Mouse (Mus musculus) cerebellum, adult 9-11 months (tissue): ENCODE measurements at regions not wholly inside any gene's neighbourhood (a gene's known extent, or its start where the extent isn't known, plus 50 kb on each side); places are given as distances from the start of the nearest gene placed in this dataset.
"Not testable (repeated sequence)": the region's sequence is repeated elsewhere in the genome, so short reads cannot be mapped to it uniquely, and the experiment has no call there.

Experiments
- DNase-seq: peaks from one replicate; pipeline ENCODE4 v3.0.0; 2022

- DNase-seq, result no peak
Observed at GRCm38 (mm10) chr13:97415381-97415780, 174.5 kb downstream of the Enc1 start.

- DNase-seq, result no peak
Observed at GRCm38 (mm10) chr13:97412151-97412550, 171.2 kb downstream of the Enc1 start.

- no peak for DNase-seq
Observed at GRCm38 (mm10) chr13:97410550-97411201, 169.8 kb downstream of the Enc1 start.

GRCm38 (mm10) chr13:97409891-97410525 lies 169.1 kb downstream of the Enc1 start:
- no peak for DNase-seq

- DNase-seq, result no peak
Observed at GRCm38 (mm10) chr13:97409291-97409780, 168.4 kb downstream of the Enc1 start.

GRCm38 (mm10) chr13:97408414-97409290 lies 167.7 kb downstream of the Enc1 start:
- no peak for DNase-seq

- DNase-seq, result no peak
Observed at GRCm38 (mm10) chr13:97407773-97408172, 166.9 kb downstream of the Enc1 start.

GRCm38 (mm10) chr13:97406678-97407077 lies 165.8 kb downstream of the Enc1 start:
- DNase-seq, result no peak

GRCm38 (mm10) chr13:97402164-97402761 lies 161.4 kb downstream of the Enc1 start:
- no peak for DNase-seq

GRCm38 (mm10) chr13:97401620-97402019 lies 160.7 kb downstream of the Enc1 start:
- DNase-seq, result no peak

- no peak for DNase-seq
Observed at GRCm38 (mm10) chr13:97398041-97398440, 157.1 kb downstream of the Enc1 start.

- no peak for DNase-seq
Observed at GRCm38 (mm10) chr13:97396899-97397640, 156.2 kb downstream of the Enc1 start.

- not testable (repeated sequence) for DNase-seq
Observed at GRCm38 (mm10) chr13:97396286-97396685, 155.4 kb downstream of the Enc1 start.

- DNase-seq, result no peak
Observed at GRCm38 (mm10) chr13:97394756-97395454, 154.0 kb downstream of the Enc1 start.

GRCm38 (mm10) chr13:97394071-97394470 lies 153.2 kb downstream of the Enc1 start:
- DNase-seq, result no peak

GRCm38 (mm10) chr13:97393456-97393855 lies 152.6 kb downstream of the Enc1 start:
- DNase-seq, result no peak

- no peak for DNase-seq
Observed at GRCm38 (mm10) chr13:97390449-97390930, 149.6 kb downstream of the Enc1 start.

- DNase-seq, result no peak
Observed at GRCm38 (mm10) chr13:97388851-97389479, 148.1 kb downstream of the Enc1 start.

GRCm38 (mm10) chr13:97386511-97386910 lies 145.6 kb downstream of the Enc1 start:
- no peak for DNase-seq

GRCm38 (mm10) chr13:97385531-97385930 lies 144.6 kb downstream of the Enc1 start:
- DNase-seq, result no peak
